Mouse (Mus musculus) heart, embryonic 16.5 days (tissue): Measurements from ENCODE around the gene Nmrk2. TPM values are rescaled to one million over a fixed set of nuclear protein-coding genes. Genes with fewer than 3 reads are reported as not detected.
A peak's percentile ranks its signal among the peaks of the same experiment; 100 is the strongest.

Experiments
- ATAC-seq: fragments of 200-750 bp; cut with Nextera tagmentation; replicated peaks from 2 replicates; pipeline ENCODE4 v1.8.0; 2017; ENCODE audit warnings: moderate number of reproducible peaks; ENCODE audit not compliant: insufficient read depth, low FRiP score; ENCODE audit errors: extremely low read depth
- H3K27ac ChIP-seq: fragments of 300-500 bp; sonication (generic); 2 replicates; pipeline ENCODE4 v1.5.1; 2014; ENCODE audit warnings: mild to moderate bottlenecking, low read length, control low read depth, moderate library complexity
- H3K27me3 ChIP-seq: fragments of 300-500 bp; sonication (generic); 2 replicates; pipeline ENCODE4 v1.6.1; 2014; ENCODE audit warnings: low read length, mixed read lengths; ENCODE audit not compliant: control insufficient read depth, insufficient read depth
- H3K36me3 ChIP-seq: fragments of 300-500 bp; sonication (generic); 2 replicates; pipeline ENCODE4 v1.6.1; 2014; ENCODE audit not compliant: control insufficient read depth, insufficient read depth
- H3K4me1 ChIP-seq: fragments of 300-500 bp; sonication (generic); 2 replicates; pipeline ENCODE4 v1.6.1; 2014; ENCODE audit warnings: low read length, mixed read lengths; ENCODE audit not compliant: control insufficient read depth, insufficient read depth
- H3K4me2 ChIP-seq: fragments of 300-500 bp; sonication (generic); 2 replicates; pipeline ENCODE4 v1.6.1; 2014; ENCODE audit warnings: low read depth, mild to moderate bottlenecking, control low read depth, low read length
- H3K4me3 ChIP-seq: fragments of 300-500 bp; sonication (generic); 2 replicates; pipeline ENCODE4 v1.5.1; 2014; ENCODE audit warnings: mild to moderate bottlenecking, control low read depth, low read length
- H3K9ac ChIP-seq: fragments of 300-500 bp; sonication (generic); 2 replicates; pipeline ENCODE4 v1.6.1; 2014; ENCODE audit warnings: low read length, control low read depth
- H3K9me3 ChIP-seq: fragments of 300-500 bp; sonication (generic); replicated peaks from 2 replicates; pipeline ENCODE4 v1.6.1; 2016; ENCODE audit warnings: low read length; ENCODE audit not compliant: control insufficient read depth
- WGBS: fragments of 180-500 bp; shearing (Covaris S2); extraction: QIAGEN DNeasy Blood & Tissue Kit; methylation state at CpG from one replicate; pipeline ENCODE4 v1.1.7; 2014; 5-methylcytosine and 5-hydroxymethylcytosine counted together
- polyA plus RNA-seq: library from polyadenylated mRNA; unstranded; fragments of >200 nt; fragmentation: Nextera tagmentation; extraction: Ambion mirVana; gene quantifications from 2 replicates; pipeline ENCODE4 v1.2.1, GENCODE M21; 2015

Nmrk2 gene
- polyA plus RNA-seq, 1 experiment from 2014 or later: 11.9 TPM

DNA sequence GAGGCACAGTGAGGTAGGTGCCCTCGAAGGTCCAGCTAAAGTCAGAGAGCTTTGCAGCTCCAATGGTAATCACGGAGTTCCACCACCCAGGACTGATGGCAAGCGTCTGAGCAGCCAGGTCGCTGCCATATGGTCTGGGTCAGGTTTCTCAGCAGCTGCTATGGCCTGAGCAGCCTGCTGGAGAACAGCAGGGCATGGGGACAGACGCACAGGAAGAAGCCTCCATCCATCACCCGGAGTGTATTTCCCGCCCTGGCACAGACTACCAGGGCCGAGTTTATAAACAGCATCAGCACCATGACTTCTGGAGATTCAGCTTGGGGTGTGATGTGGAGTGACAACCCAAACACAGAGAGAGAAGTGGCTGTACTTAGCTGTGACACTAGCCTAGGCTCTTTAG lies 36.7 kb downstream of the Nmrk2 start:
- H3K4me1 ChIP-seq: peaks cover 19% of the 10 kb centered on the region

DNA sequence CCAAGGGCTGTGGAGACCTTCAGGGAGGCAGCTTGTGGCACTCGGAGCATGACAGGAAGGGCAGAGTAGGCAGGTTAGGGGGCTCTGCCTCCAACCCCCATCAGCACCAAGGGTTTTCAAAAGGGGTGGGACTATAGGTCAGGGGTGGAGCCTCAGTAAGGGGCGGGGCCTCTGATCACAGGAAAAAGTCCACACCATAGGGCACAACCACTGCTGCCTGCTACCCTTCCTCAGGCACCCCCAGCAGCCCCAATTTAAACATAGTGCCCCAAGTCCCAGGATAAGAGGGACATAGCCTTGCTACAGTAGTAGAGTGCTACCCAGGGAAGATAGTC lies 39.6 kb downstream of the Nmrk2 start:
- no peak for ATAC-seq
- Histone ChIP-seq H3K9me3 (no peaks in the 10 kb centered on the region), H3K4me2 (no peak overlapping the region), H3K27ac (no peak overlapping the region), H3K36me3 (peaks cover 20% of the 10 kb centered on the region), H3K9ac (no peak overlapping the region), H3K27me3 (no peaks in the 10 kb centered on the region), H3K4me1 (peaks cover 13% of the 10 kb centered on the region), H3K4me3 (no peak overlapping the region)
- 46% methylated on average over 2 of the region's 2 CpGs for whole genome bisulfite sequencing

More for the DNA sequence above, 36.7 kb downstream of the Nmrk2 start:
- Histone ChIP-seq H3K27me3 (no peaks in the 10 kb centered on the region), H3K27ac (no peak overlapping the region), H3K9me3 (no peaks in the 10 kb centered on the region), H3K36me3 (peaks cover 15% of the 10 kb centered on the region), H3K4me2 (no peak overlapping the region), H3K4me3 (no peak overlapping the region), H3K9ac (no peak overlapping the region)
- ATAC-seq: no peak
- 80% methylated on average over 8 of the region's 8 CpGs for WGBS

DNA sequence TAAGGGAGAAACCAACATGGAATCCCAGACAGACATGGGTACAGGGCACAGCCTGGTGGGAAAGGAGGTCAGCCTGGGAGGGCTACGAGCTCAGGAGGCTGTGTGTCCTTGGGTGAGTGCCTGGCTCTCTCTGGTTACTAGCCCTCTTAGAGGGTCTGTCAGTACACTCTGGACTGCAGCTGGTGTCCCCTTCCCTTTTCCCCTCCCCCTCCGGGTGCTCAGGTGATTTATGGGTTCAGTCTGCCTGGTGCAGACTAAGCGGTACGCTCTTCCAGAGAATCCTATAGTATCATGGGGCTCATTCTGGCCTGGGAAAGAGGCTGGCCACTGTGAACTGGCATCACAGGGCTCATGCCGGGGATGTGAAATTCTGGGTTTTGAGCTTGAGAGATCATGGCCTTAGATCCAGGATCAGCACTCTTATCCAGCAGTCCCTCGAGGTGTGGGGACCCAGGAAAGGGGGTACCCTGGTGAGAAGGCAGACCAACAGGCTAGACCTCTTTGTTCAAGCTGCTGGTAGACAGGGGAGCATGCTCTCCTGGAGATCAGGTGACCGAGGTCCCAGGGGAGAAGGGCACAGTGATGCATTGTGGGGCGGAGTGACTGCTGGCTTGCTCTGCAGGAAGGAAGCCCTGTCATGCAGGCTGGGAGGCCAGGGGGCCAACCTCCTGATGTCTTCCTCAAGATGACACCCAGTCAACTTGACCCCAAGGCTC lies 40.1 kb downstream of the Nmrk2 start:
- no peak overlapping the region for H3K4me3 ChIP-seq
- 86% methylated on average over 8 of the region's 8 CpGs for WGBS
- H3K27me3 ChIP-seq: no peaks in the 10 kb centered on the region
- no peaks in the 10 kb centered on the region for H3K9me3 ChIP-seq
- peaks cover 10% of the 10 kb centered on the region for H3K4me1 ChIP-seq
- no peak overlapping the region for H3K4me2 ChIP-seq
- ATAC-seq: no peak
- no peak overlapping the region for H3K27ac ChIP-seq
- peaks cover 26% of the 10 kb centered on the region for H3K36me3 ChIP-seq
- H3K9ac ChIP-seq: no peak overlapping the region

DNA sequence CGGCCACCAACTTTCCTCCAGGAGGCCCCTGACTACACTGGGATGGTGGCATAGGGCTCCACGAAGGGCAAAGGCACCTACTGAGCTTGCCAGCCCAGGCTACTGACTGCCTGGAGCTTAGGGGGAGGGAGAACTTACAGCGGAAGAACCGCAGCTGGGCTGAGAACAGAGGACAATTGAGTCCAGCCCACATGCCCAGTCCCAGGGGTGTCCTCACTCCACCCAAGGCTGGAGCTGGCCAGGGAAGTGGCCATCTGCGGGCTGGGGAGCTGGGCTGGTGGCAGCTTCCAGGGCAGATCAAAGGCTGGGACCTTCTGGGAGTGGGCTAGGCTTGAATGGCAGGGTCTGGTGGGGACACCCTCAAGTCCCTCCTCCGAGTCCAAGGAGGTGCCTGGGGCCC lies 47.1 kb downstream of the Nmrk2 start:
- H3K4me1 ChIP-seq: peaks cover 5% of the 10 kb centered on the region; the same call in 1 of the 2 replicates
- H3K27ac ChIP-seq: no peak overlapping the region
- H3K36me3 ChIP-seq: peaks cover 44% of the 10 kb centered on the region
- H3K9ac ChIP-seq: no peak overlapping the region
- ATAC-seq: no peak
- H3K4me3 ChIP-seq: no peak overlapping the region
- H3K27me3 ChIP-seq: no peaks in the 10 kb centered on the region
- H3K9me3 ChIP-seq: no peaks in the 10 kb centered on the region
- no peak overlapping the region for H3K4me2 ChIP-seq
- 76% methylated on average over 6 of the region's 6 CpGs for WGBS

DNA sequence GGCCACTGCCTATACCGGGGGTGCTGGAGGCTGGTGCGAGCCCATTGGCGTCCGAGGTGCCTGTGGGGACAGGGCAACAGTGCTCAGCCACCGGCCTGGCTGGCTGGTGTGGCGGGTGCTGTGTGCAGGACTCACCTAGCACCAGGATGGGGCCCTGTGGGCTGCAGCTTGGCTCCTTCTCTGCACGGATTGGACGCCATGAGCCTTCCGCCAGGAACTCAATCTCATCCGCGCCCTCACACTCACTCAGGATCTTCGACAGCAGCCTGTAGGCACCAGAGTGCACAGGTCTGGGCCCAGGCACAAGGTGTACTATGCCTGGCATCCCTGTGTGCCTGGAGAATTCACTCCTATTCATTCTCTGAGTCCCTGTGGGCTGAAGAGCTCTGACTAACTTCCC lies 47.5 kb downstream of the Nmrk2 start:
- no peaks in the 10 kb centered on the region for H3K27me3 ChIP-seq
- no peak for ATAC-seq
- H3K9me3 ChIP-seq: no peaks in the 10 kb centered on the region
- H3K27ac ChIP-seq: no peak overlapping the region
- no peak overlapping the region for H3K4me3 ChIP-seq
- 88% methylated on average over 12 of the region's 12 CpGs for WGBS
- peaks cover 5% of the 10 kb centered on the region; the same call in 1 of the 2 replicates for H3K4me1 ChIP-seq
- no peak overlapping the region for H3K4me2 ChIP-seq
- no peak overlapping the region for H3K9ac ChIP-seq
- peaks cover 48% of the 10 kb centered on the region for H3K36me3 ChIP-seq

DNA sequence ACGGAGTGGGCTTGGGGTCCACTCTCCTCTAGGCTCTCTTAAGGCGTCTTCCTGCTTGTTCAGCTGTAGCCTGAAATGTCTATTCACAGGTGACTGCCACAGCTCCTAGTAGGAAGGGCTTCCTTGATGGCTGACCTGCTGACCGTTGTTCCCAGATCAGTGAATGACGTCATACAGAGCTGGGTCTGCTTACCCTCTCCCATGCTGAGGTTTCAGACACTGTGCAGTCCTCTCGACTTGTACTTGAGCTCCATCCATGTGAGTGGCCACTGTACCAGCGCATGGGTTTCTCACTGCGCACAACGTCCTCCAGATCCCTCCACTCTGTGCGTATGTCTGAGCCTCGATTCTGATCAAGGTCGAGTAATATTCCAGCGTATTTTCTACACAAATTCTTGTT lies 49.2 kb downstream of the Nmrk2 start:
- peak overlapping the region; percentile 53 for H3K27ac ChIP-seq

DNA sequence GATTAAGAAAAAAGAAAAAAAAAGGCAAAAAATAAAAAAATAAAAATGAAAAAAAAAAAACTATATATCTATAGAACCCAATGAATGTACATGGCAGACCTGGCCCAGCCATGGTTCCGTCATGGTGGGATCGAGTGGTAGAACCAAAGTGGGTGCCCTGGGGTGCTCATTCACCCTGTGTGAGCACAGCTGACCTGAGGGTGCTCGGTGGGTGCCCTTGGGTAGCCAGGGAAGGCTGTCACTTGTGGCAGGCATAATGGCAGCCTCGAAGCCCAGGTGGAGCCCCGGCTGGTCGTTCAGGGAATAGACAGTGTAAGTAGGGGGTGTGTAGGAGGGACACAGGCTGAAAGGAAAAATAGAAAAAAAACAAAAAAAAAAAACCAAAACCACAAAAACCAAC lies 50.6 kb downstream of the Nmrk2 start:
- Histone ChIP-seq H3K27ac (no peak overlapping the region), H3K4me2 (no peak overlapping the region), H3K4me1 (peaks cover 5% of the 10 kb centered on the region; the same call in 1 of the 2 replicates), H3K4me3 (no peak overlapping the region), H3K27me3 (no peaks in the 10 kb centered on the region), H3K36me3 (peaks cover 60% of the 10 kb centered on the region), H3K9me3 (no peaks in the 10 kb centered on the region), H3K9ac (no peak overlapping the region)
- no peak for ATAC-seq
- 73% methylated on average over 6 of the region's 6 CpGs for WGBS

More for the DNA sequence above, 49.2 kb downstream of the Nmrk2 start:
- ATAC-seq: no peak; the same call in 1 of the 2 replicates
- Histone ChIP-seq H3K4me2 (no peak overlapping the region), H3K27me3 (no peaks in the 10 kb centered on the region), H3K36me3 (peaks cover 62% of the 10 kb centered on the region), H3K4me3 (no peak overlapping the region), H3K9me3 (no peaks in the 10 kb centered on the region), H3K4me1 (peaks cover 5% of the 10 kb centered on the region; the same call in 1 of the 2 replicates), H3K9ac (no peak overlapping the region)
- 55% methylated on average over 12 of the region's 12 CpGs for WGBS

Other genes starting within 250 kb of the Nmrk2 start
- 1.4 TPM in 2 replicates for gene Gng7, start 187.1 kb downstream of the Nmrk2 start, polyA plus RNA-seq
- 0.06 and 0.09 TPM in 2 replicates for gene Diras1, start 176.4 kb downstream of the Nmrk2 start, polyA plus RNA-seq
- 9.6 and 10.8 TPM in 2 replicates for gene Slc39a3, start 164.6 kb downstream of the Nmrk2 start, polyA plus RNA-seq
- 166 and 174 TPM in 2 replicates for gene Sgta, start 141.9 kb downstream of the Nmrk2 start, polyA plus RNA-seq
- 29.8 and 31.4 TPM in 2 replicates for gene Thop1, start 132.0 kb downstream of the Nmrk2 start, polyA plus RNA-seq
- 0.70 and 1.00 TPM in 2 replicates for gene Creb3l3, start 103.2 kb downstream of the Nmrk2 start, polyA plus RNA-seq
- gene Map2k2, start 96.1 kb downstream of the Nmrk2 start, polyA plus RNA-seq: 143 and 152 TPM in 2 replicates
- 25.5 and 30.1 TPM in 2 replicates for gene Zbtb7a, start 66.8 kb downstream of the Nmrk2 start, polyA plus RNA-seq
- 34.7 and 37.5 TPM in 2 replicates for gene Pias4, start 34.1 kb downstream of the Nmrk2 start, polyA plus RNA-seq
- 435 and 443 TPM in 2 replicates for gene Eef2, start 25.4 kb downstream of the Nmrk2 start, polyA plus RNA-seq
- 33.9 and 40.2 TPM in 2 replicates for gene Dapk3, start 19.0 kb downstream of the Nmrk2 start, polyA plus RNA-seq
- 0.11 TPM in 2 replicates for gene 4930442H23Rik, start 18.2 kb downstream of the Nmrk2 start, polyA plus RNA-seq
- 0.31 and 0.33 TPM in 2 replicates for gene Atcay, start 28.8 kb upstream of the Nmrk2 start, polyA plus RNA-seq
- gene Zfr2, start 31.1 kb upstream of the Nmrk2 start, polyA plus RNA-seq: 5.0 and 6.2 TPM in 2 replicates
- 2.6 and 2.7 TPM in 2 replicates for gene Matk, start 50.9 kb upstream of the Nmrk2 start, polyA plus RNA-seq
- gene Mrpl54, start 64.9 kb upstream of the Nmrk2 start, polyA plus RNA-seq: 230 TPM in 2 replicates
- gene Apba3, start 64.9 kb upstream of the Nmrk2 start, polyA plus RNA-seq: 62.7 and 63.0 TPM in 2 replicates
- 4.7 and 5.3 TPM in 2 replicates for gene Tjp3, start 89.5 kb upstream of the Nmrk2 start, polyA plus RNA-seq
- 31.3 and 33.2 TPM in 2 replicates for gene Pip5k1c, start 90.9 kb upstream of the Nmrk2 start, polyA plus RNA-seq
- 28.1 and 29.6 TPM in 2 replicates for gene Cactin, start 119.1 kb upstream of the Nmrk2 start, polyA plus RNA-seq
- gene Tbxa2r, start 126.7 kb upstream of the Nmrk2 start, polyA plus RNA-seq: 15.2 and 16.3 TPM in 2 replicates
- gene Gipc3, start 141.2 kb upstream of the Nmrk2 start, polyA plus RNA-seq: 0.08 and 0.11 TPM in 2 replicates
- gene Hmg20b, start 148.4 kb upstream of the Nmrk2 start, polyA plus RNA-seq: 86.5 and 86.8 TPM in 2 replicates
- gene Mfsd12, start 155.4 kb upstream of the Nmrk2 start, polyA plus RNA-seq: 16.5 and 17.6 TPM in 2 replicates
- 1.8 and 1.9 TPM in 2 replicates for gene 4930404N11Rik, start 163.8 kb upstream of the Nmrk2 start, polyA plus RNA-seq
- 74.6 and 82.8 TPM in 2 replicates for gene Fzr1, start 176.5 kb upstream of the Nmrk2 start, polyA plus RNA-seq
- 83.4 and 86.2 TPM in 2 replicates for gene Dohh, start 182.4 kb upstream of the Nmrk2 start, polyA plus RNA-seq
- gene Gm48551, start 182.4 kb upstream of the Nmrk2 start, polyA plus RNA-seq: 2.1 and 2.6 TPM in 2 replicates
- 0.55 and 0.83 TPM in 2 replicates for gene Gm48552, start 187.0 kb upstream of the Nmrk2 start, polyA plus RNA-seq
- 5.0 and 9.2 TPM in 2 replicates for gene Smim24, start 191.0 kb upstream of the Nmrk2 start, polyA plus RNA-seq